Comparison of ENCODE assay signal across 8 mouse cellular contexts in the genomic region with DNA sequence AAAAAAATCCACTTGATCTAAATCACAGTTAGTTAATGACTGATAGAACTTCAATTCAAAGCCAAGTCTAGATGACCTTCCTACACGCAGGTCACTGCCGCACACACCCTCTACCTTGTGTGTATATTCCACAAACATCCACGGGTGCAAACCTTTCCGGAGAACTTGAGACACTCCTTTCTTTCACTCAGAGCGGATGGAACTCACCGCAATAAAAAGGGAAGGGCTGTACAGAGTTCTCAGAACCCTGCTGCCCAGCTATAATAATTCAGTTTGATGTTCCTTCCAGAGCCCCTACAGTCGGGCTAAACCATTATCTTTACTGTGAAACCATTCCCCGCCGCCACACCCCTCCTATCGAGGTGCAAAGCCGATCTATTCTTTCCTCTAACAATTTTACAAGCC. TPM values are rescaled to one million over a fixed set of nuclear protein-coding genes. Genes with fewer than 3 reads are reported as not detected.
A peak's percentile ranks its signal among the peaks of the same experiment; 100 is the strongest.
DNase-seq lines count a peak whose midpoint lies in the region; ATAC-seq and TF ChIP-seq lines count a peak whose summit lies in the region.

No protein-coding gene starts in this region.

- no peak for TF ChIP-seq CTCF in liver, embryonic 14.5 days (IDR thresholded peaks at IDR 0.05; ENCODE audit: low read depth)
- no peak for TF ChIP-seq CTCF in stomach, postnatal 0 days (IDR thresholded peaks at IDR 0.05; ENCODE audit: low read depth)

- no peak for DNase-seq in heart, adult 18-20 months
- DNase-seq in liver, embryonic 14.5 days (ENCODE audit: low read depth in 3 of 3, low spot score in 3 of 3): no peak
- DNase-seq in stomach, postnatal 0 days (ENCODE audit: low spot score): peak; percentile 61
- DNase-seq in layer of hippocampus, adult 9-10 months (ENCODE audit: low spot score): no peak
- no peak for DNase-seq in spleen, postnatal 4 days (ENCODE audit: low spot score in 2 of 2)

- H3K27ac ChIP-seq in heart, embryonic 14.5 days (replicated peaks in 1 of 2; ENCODE audit: control insufficient read depth in 1 of 2, insufficient read depth in 1 of 2, low read depth in 2 of 2, low read length in 2 of 2): peak overlapping the region; percentile 94 to 95
- H3K27ac ChIP-seq in brown adipose tissue, adult 24 weeks (replicated peaks; ENCODE audit: low read depth, low read length): peak overlapping the region; percentile 59
- H3K27ac ChIP-seq in hindbrain, embryonic 12.5 days: 0 out of 2 replicates have a peak overlapping the region, but pooled peaks have one; percentile 76
- peak overlapping the region; percentile 78 for H3K27ac ChIP-seq in liver, embryonic 14.5 days
- H3K27ac ChIP-seq in stomach, postnatal 0 days (replicated peaks): peak overlapping the region; percentile 92

- no peak; the same call in 1 of the 2 replicates for ATAC-seq in heart, embryonic 14.5 days (ENCODE audit: insufficient number of reproducible peaks, insufficient read depth, low FRiP score, low read depth)
- 0 out of 2 replicates have a peak, but pooled peaks have one; percentile 8 for ATAC-seq in hindbrain, embryonic 12.5 days (ENCODE audit: low FRiP score)
- ATAC-seq in liver, embryonic 14.5 days (ENCODE audit: insufficient read depth): peak; percentile 42
- peak; percentile 43; the same call in 1 of the 2 replicates for ATAC-seq in stomach, postnatal 0 days (ENCODE audit: low FRiP score, low TSS enrichment)

- TF ChIP-seq EP300 in liver, embryonic 14.5 days (IDR thresholded peaks at IDR 0.05; ENCODE audit: low read depth): no peak
- no peak for TF ChIP-seq EP300 in stomach, postnatal 0 days (optimal IDR thresholded peaks at IDR 0.05)

- peaks cover 9 to 39% of the 10 kb centered on the region in 2 experiments for H3K4me1 ChIP-seq in heart, embryonic 14.5 days (ENCODE audit: control insufficient read depth in 2 of 2, insufficient read depth in 2 of 2, low read length in 2 of 2)
- H3K4me1 ChIP-seq in brown adipose tissue, adult 24 weeks (ENCODE audit: control insufficient read depth, insufficient read depth, insufficient read length, low read length): peaks cover 18% of the 10 kb centered on the region
- peaks cover 17% of the 10 kb centered on the region for H3K4me1 ChIP-seq in hindbrain, embryonic 12.5 days
- peaks cover 30 to 47% of the 10 kb centered on the region in 2 experiments for H3K4me1 ChIP-seq in liver, embryonic 14.5 days (replicated peaks; ENCODE audit: control insufficient read depth in 2 of 2, insufficient read depth in 2 of 2, low read length in 1 of 2)
- H3K4me1 ChIP-seq in stomach, postnatal 0 days (replicated peaks; ENCODE audit: control insufficient read depth, insufficient read depth): no peaks in the 10 kb centered on the region

- H3K4me3 ChIP-seq in heart, embryonic 14.5 days (ENCODE audit: control insufficient read depth in 1 of 2, insufficient read depth in 1 of 2, low read depth in 1 of 2, low read length in 2 of 2): peak overlapping the region; percentile 72 to 92
- peak overlapping the region; percentile 85 for H3K4me3 ChIP-seq in brown adipose tissue, adult 24 weeks (ENCODE audit: insufficient read depth, low read depth, low read length)
- peak overlapping the region; percentile 91 for H3K4me3 ChIP-seq in hindbrain, embryonic 12.5 days
- H3K4me3 ChIP-seq in liver, embryonic 14.5 days (ENCODE audit: insufficient read depth in 1 of 2, low read depth in 2 of 2, low read length in 2 of 2): peak overlapping the region; percentile 74 to 92
- peak overlapping the region; percentile 91 for H3K4me3 ChIP-seq in stomach, postnatal 0 days (ENCODE audit: low read depth, low read length)

- H3K4me2 ChIP-seq in heart, embryonic 14.5 days (ENCODE audit: low read length): peak overlapping the region; percentile 86
- peak overlapping the region; percentile 65 for H3K4me2 ChIP-seq in hindbrain, embryonic 12.5 days (replicated peaks)
- peak overlapping the region; percentile 97 for H3K4me2 ChIP-seq in liver, embryonic 14.5 days (ENCODE audit: low read depth)
- peak overlapping the region; percentile 86 for H3K4me2 ChIP-seq in stomach, postnatal 0 days (replicated peaks; ENCODE audit: low read depth)

- no peaks in the 10 kb centered on the region for H3K27me3 ChIP-seq in heart, embryonic 14.5 days (ENCODE audit: control insufficient read depth, insufficient read depth, low read length)
- H3K27me3 ChIP-seq in hindbrain, embryonic 12.5 days: no peaks in the 10 kb centered on the region
- H3K27me3 ChIP-seq in liver, embryonic 14.5 days (ENCODE audit: control insufficient read depth, insufficient read depth, low read length): no peaks in the 10 kb centered on the region
- H3K27me3 ChIP-seq in stomach, postnatal 0 days (ENCODE audit: control insufficient read depth, insufficient read depth, low read length): no peaks in the 10 kb centered on the region

- H3K9ac ChIP-seq in heart, embryonic 14.5 days (ENCODE audit: low read length): peak overlapping the region; percentile 87
- H3K9ac ChIP-seq in hindbrain, embryonic 12.5 days: peak overlapping the region; percentile 76
- H3K9ac ChIP-seq in liver, embryonic 14.5 days (replicated peaks): peak overlapping the region; percentile 94
- peak overlapping the region; percentile 89 for H3K9ac ChIP-seq in stomach, postnatal 0 days (ENCODE audit: low read length)

- H3K36me3 ChIP-seq in heart, embryonic 14.5 days (ENCODE audit: control insufficient read depth, insufficient read depth, low read length): no peaks in the 10 kb centered on the region
- no peaks in the 10 kb centered on the region for H3K36me3 ChIP-seq in hindbrain, embryonic 12.5 days
- H3K36me3 ChIP-seq in liver, embryonic 14.5 days (replicated peaks; ENCODE audit: control insufficient read depth, insufficient read depth, low read depth): no peaks in the 10 kb centered on the region
- no peaks in the 10 kb centered on the region for H3K36me3 ChIP-seq in stomach, postnatal 0 days (ENCODE audit: control insufficient read depth, insufficient read depth, low read length)

- no peaks in the 10 kb centered on the region for H3K9me3 ChIP-seq in heart, embryonic 14.5 days (ENCODE audit: control insufficient read depth, low read length)
- no peaks in the 10 kb centered on the region for H3K9me3 ChIP-seq in hindbrain, embryonic 12.5 days (replicated peaks)
- no peaks in the 10 kb centered on the region for H3K9me3 ChIP-seq in liver, embryonic 14.5 days (ENCODE audit: control insufficient read depth, low read length)
- H3K9me3 ChIP-seq in stomach, postnatal 0 days (ENCODE audit: control insufficient read depth, low read length): no peaks in the 10 kb centered on the region

- 3% methylated on average over 11 of the region's 11 CpGs for WGBS in heart, embryonic 14.5 days
- WGBS in hindbrain, embryonic 12.5 days: 13% methylated on average over 11 of the region's 11 CpGs
- under 1% methylated on average over 11 of the region's 11 CpGs for WGBS in liver, embryonic 14.5 days (ENCODE audit: insufficient replicate concordance)
- 3% methylated on average over 11 of the region's 11 CpGs for WGBS in stomach, postnatal 0 days

RNA-seq across cellular contexts. Expression of a gene that starts 12.2 kb away (rescaled TPM):
- polyA plus RNA-seq in heart, embryonic 14.5 days (2014; fragmentation: Nextera tagmentation; extraction: Ambion mirVana): 31.3 and 31.5 TPM in 2 replicates
- total RNA-seq in heart, adult 18-20 months (2021): 10 to 100 TPM; 29.2 to 32.6 TPM
- polyA plus RNA-seq in brown adipose tissue, adult 24 weeks (2012; ENCODE audit: insufficient read depth, insufficient read length, missing spikeins): 17.4 and 17.8 TPM in 2 replicates
- 24.6 and 28.2 TPM in 2 replicates for polyA plus RNA-seq in hindbrain, embryonic 12.5 days (2016; fragmentation: Nextera tagmentation; extraction: Ambion mirVana)
- polyA plus RNA-seq in liver, embryonic 14.5 days (2012; rRNA removed): 7.3 and 8.5 TPM in 2 replicates
- 21.3 and 29.9 TPM in 2 replicates for polyA plus RNA-seq in liver, embryonic 14.5 days (2014; fragmentation: Nextera tagmentation; extraction: Ambion mirVana)
- 19.2 and 21.1 TPM in 2 replicates for polyA plus RNA-seq in stomach, postnatal 0 days (2015; fragmentation: Nextera tagmentation; extraction: Ambion mirVana)
